16 mouse cellular contexts compared by ENCODE assay signal in genomic region chr16:92117337-92118209, GRCm38 (mm10). TPM values are rescaled to one million over a fixed set of nuclear protein-coding genes. Genes with fewer than 3 reads are reported as not detected.
DNase-seq lines count a peak whose midpoint lies in the region; ATAC-seq lines count a peak whose summit lies in the region.
"Had no signal": no experiment of that assay in that cellular context is flagged by ENCODE, and none has a peak within 500 bp of the region (broad histone marks: within the 10 kb centered on the region; RNA-seq: fewer than 3 reads in every experiment).

No protein-coding gene starts in this region.

- no peaks in the 10 kb centered on the region for H3K27me3 ChIP-seq in hindbrain, embryonic 15.5 days
- no peaks in the 10 kb centered on the region for H3K27me3 ChIP-seq in hindbrain, embryonic 12.5 days
- no peaks in the 10 kb centered on the region for H3K27me3 ChIP-seq in neural tube, embryonic 13.5 days

- H3K36me3 ChIP-seq in hindbrain, embryonic 15.5 days = peaks cover 5% of the 10 kb centered on the region
- H3K36me3 ChIP-seq in hindbrain, embryonic 12.5 days = peaks cover 5% of the 10 kb centered on the region
- peaks cover 6% of the 10 kb centered on the region for H3K36me3 ChIP-seq in neural tube, embryonic 13.5 days

- H3K9ac ChIP-seq in hindbrain, embryonic 15.5 days = no peak overlapping the region
- H3K9ac ChIP-seq in hindbrain, embryonic 12.5 days = no peak overlapping the region
- no peak overlapping the region for H3K9ac ChIP-seq in neural tube, embryonic 13.5 days

- ATAC-seq in hindbrain, embryonic 15.5 days (ENCODE audit: low FRiP score, low read depth) = no peak
- ATAC-seq in hindbrain, embryonic 12.5 days (ENCODE audit: low FRiP score) = no peak
- no peak; the same call in 1 of the 2 replicates for ATAC-seq in neural tube, embryonic 13.5 days (ENCODE audit: low read depth)
- ATAC-seq in inflammation-experienced regulatory T-cells, adult 6 months = no peak
- ATAC-seq: lung, postnatal 0 days had no signal

- WGBS in hindbrain, embryonic 15.5 days = 56% methylated on average over 9 of the region's 9 CpGs
- WGBS in hindbrain, embryonic 12.5 days = 72% methylated on average over 9 of the region's 9 CpGs
- WGBS in neural tube, embryonic 13.5 days = 43% methylated on average over 9 of the region's 9 CpGs

- H3K9me3 ChIP-seq in hindbrain, embryonic 15.5 days = no peaks in the 10 kb centered on the region
- H3K9me3 ChIP-seq in hindbrain, embryonic 12.5 days (replicated peaks) = no peaks in the 10 kb centered on the region
- no peaks in the 10 kb centered on the region for H3K9me3 ChIP-seq in neural tube, embryonic 13.5 days

- no peak overlapping the region for H3K4me3 ChIP-seq in hindbrain, embryonic 15.5 days
- no peak overlapping the region for H3K4me3 ChIP-seq in hindbrain, embryonic 12.5 days
- no peak overlapping the region for H3K4me3 ChIP-seq in neural tube, embryonic 13.5 days

- H3K4me1 ChIP-seq in hindbrain, embryonic 15.5 days (replicated peaks) = peaks cover 40% of the 10 kb centered on the region
- peaks cover 34% of the 10 kb centered on the region for H3K4me1 ChIP-seq in hindbrain, embryonic 12.5 days
- H3K4me1 ChIP-seq in neural tube, embryonic 13.5 days (replicated peaks) = peaks cover 37% of the 10 kb centered on the region

- peak; percentile 55 for DNase-seq in adrenal gland, postnatal 14 days
- no peak for DNase-seq in adrenal gland, adult 18-20 months (ENCODE audit: low spot score in 2 of 2)
- DNase-seq in brain, adult 2 months (ENCODE audit: low read depth, low spot score) = peak; percentile 50
- DNase-seq in embryo, embryonic 9.5 days (ENCODE audit: extremely low spot score) = no peak
- DNase-seq: adrenal gland, postnatal 25 days; B cell, adult 2 months; embryo, embryonic 11 days had no signal

- H3K27ac ChIP-seq in hindbrain, embryonic 15.5 days (replicated peaks) = peak overlapping the region; percentile 79
- no peak overlapping the region for H3K27ac ChIP-seq in hindbrain, embryonic 12.5 days
- H3K27ac ChIP-seq in neural tube, embryonic 13.5 days (replicated peaks) = peak overlapping the region; percentile 59; the same call in 1 of the 2 replicates

- no peak overlapping the region for H3K4me2 ChIP-seq in hindbrain, embryonic 15.5 days
- no peak overlapping the region for H3K4me2 ChIP-seq in hindbrain, embryonic 12.5 days (replicated peaks)
- H3K4me2 ChIP-seq in neural tube, embryonic 13.5 days = no peak overlapping the region

RNA-seq across cellular contexts. Expression of gene Slc5a3, which starts 59.5 kb away (rescaled TPM):
- 20.9 and 25.4 TPM in 2 replicates for total RNA-seq in adrenal gland, postnatal 14 days (2021)
- 10 to 100 TPM; 61.4 to 78.9 TPM for total RNA-seq in adrenal gland, adult 18-20 months (2021)
- polyA plus RNA-seq in hindbrain, embryonic 15.5 days (2015; fragmentation: Nextera tagmentation; extraction: Ambion mirVana) = 16.6 and 17.8 TPM in 2 replicates
- 20.3 and 20.6 TPM in 2 replicates for polyA plus RNA-seq in hindbrain, embryonic 12.5 days (2016; fragmentation: Nextera tagmentation; extraction: Ambion mirVana)
- polyA plus RNA-seq in neural tube, embryonic 13.5 days (2015; fragmentation: Nextera tagmentation; extraction: Ambion mirVana) = 13.1 and 14.9 TPM in 2 replicates
- polyA plus RNA-seq in inflammation-experienced regulatory T-cells, adult 6 months (2017; shearing (Covaris generic)) = 1 to 10 TPM; 5.4 to 10.0 (median 6.3) TPM

RNA-seq across cellular contexts. Expression of gene Gm49711, which starts 59.5 kb away (rescaled TPM):
- total RNA-seq in adrenal gland, postnatal 14 days (2021) = not detected in 2 replicates
- total RNA-seq in adrenal gland, adult 18-20 months (2021) = not detected
- 0.32 and 0.34 TPM in 2 replicates for polyA plus RNA-seq in hindbrain, embryonic 15.5 days (2015; fragmentation: Nextera tagmentation; extraction: Ambion mirVana)
- 0.26 and 0.65 TPM in 2 replicates for polyA plus RNA-seq in hindbrain, embryonic 12.5 days (2016; fragmentation: Nextera tagmentation; extraction: Ambion mirVana)
- polyA plus RNA-seq in neural tube, embryonic 13.5 days (2015; fragmentation: Nextera tagmentation; extraction: Ambion mirVana) = 0.66 and 0.74 TPM in 2 replicates
- not detected for polyA plus RNA-seq in inflammation-experienced regulatory T-cells, adult 6 months (2017; shearing (Covaris generic))
- total RNA-seq: adrenal gland, postnatal 25 days; hematopoietic stem cell, adult 5-6 weeks; left cerebral cortex, adult 18-20 months; liver, adult 2 months; MEL had no signal
- polyA plus RNA-seq: liver, adult 2 months had no signal

RNA-seq across cellular contexts. Expression of gene Mrps6, which starts 59.5 kb away (rescaled TPM):
- 79.7 and 82.5 TPM in 2 replicates for total RNA-seq in adrenal gland, postnatal 14 days (2021)
- 100 to 1,000 TPM; 102 to 121 TPM for total RNA-seq in adrenal gland, adult 18-20 months (2021)
- polyA plus RNA-seq in hindbrain, embryonic 15.5 days (2015; fragmentation: Nextera tagmentation; extraction: Ambion mirVana) = 179 and 183 TPM in 2 replicates
- polyA plus RNA-seq in hindbrain, embryonic 12.5 days (2016; fragmentation: Nextera tagmentation; extraction: Ambion mirVana) = 139 and 142 TPM in 2 replicates
- polyA plus RNA-seq in neural tube, embryonic 13.5 days (2015; fragmentation: Nextera tagmentation; extraction: Ambion mirVana) = 167 and 182 TPM in 2 replicates
- polyA plus RNA-seq in inflammation-experienced regulatory T-cells, adult 6 months (2017; shearing (Covaris generic)) = 10 to 100 TPM; 60.2 to 63.4 (median 62.3) TPM

Comparison
In these comparisons a context has a peak if more than half of its experiments do, and no peak if none do; other contexts are left out.
1. DNase-seq: peak in adrenal gland, postnatal 14 days (single experiment) and brain, adult 2 months (single experiment); none in adrenal gland, adult 18-20 months (0 of 2) and embryo, embryonic 9.5 days (single experiment).